Mouse (Mus musculus) right cerebral cortex, postnatal 36 days (tissue): ENCODE data around the gene Pxdc1.

ENCODE experiments used
- DNase-seq, 2 experiments: peaks; one replicate each; pipeline ENCODE4 v3.0.0; 2022; ENCODE audit warnings: low spot score in 2 of 2, mixed read lengths in 1 of 2

Pxdc1 gene

DNA sequence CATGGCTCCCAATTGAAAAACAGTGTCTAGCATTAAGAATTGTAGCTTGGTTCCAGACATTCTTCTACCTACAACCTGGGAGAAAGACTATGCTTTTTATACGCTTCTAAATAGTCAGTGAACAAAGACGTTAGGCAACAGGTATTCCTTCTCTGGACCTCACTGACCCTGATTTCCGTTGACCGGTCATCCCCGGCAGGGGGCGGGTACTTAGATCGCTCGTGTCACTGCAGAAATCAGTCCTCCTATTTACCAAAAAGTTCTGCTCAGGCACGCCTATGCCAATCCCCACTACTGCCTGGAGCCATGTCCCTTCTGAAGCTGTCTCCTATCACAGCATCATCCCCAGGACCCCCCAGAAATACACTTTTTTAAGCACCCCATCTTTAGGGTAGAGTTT, at the start of gene Pxdc1:
Pxdc1 (minus strand) TSS at position 96 of the 400 bp plus-strand sequence.
- DNase-seq, result no peak

DNA sequence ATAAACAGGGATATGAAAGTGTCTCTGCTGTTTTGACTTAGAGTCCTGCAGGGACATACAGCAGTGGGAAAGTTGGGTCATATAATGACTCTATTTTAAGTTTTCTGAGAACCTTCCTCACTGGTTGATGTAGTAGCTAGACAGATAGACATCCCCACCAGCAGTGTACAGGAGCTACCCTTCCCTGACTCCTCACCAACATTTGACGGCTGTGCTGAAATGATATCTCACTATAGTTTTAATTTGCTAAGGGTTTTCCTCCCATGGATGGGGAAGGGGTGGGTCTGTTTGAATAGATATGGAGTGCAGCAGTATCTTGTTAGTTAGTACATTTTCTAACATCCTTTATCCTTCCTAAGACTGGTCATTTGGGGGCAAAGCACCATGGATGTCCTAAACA, 47.3 kb upstream of the Pxdc1 start:
- no peak for DNase-seq

- no peak for DNase-seq
These were observed 46.8 kb upstream of the Pxdc1 start for GRCm38 (mm10) chr13:34700091-34700490.

- DNase-seq, result no peak
These were observed 43.5 kb upstream of the Pxdc1 start for GRCm38 (mm10) chr13:34696734-34697332.

DNA sequence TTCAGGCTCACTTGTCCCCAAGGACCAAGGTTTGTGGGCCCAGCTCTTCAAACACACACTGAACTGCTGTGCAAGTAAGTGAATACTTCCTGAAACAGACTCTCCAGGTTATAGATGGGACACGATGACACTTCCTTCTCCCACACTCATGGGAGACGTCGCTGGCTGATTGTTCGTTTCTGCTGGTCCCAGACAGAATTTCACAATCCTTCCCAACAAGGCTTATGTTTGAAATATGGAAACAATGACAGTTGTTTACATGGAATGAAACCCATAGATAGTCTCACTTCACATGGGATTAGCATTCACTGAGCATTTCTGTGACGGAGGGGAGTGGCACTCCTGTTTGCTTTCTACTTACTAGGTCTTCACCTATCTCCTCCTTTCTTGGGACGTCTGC, 39.8 kb upstream of the Pxdc1 start:
- DNase-seq, result no peak

DNA sequence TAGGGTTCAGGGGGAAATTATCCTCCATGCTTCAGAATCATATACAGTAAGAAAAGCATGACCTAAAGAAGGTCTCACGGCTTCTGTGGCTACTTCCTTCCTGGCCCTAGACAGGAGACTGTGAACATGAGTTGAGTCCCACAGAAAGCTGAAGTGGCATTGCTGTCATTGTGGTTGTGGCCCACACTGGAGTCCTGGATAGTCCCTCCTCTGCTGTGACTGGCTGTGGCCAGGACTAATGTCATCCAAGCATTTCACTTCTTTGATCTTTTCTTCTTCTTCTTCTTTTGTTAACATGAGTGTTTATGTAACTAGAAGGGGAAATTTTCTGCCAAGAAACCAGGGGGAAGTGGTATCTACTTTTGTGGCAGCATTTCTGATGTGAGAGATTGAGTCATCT, 37.8 kb upstream of the Pxdc1 start:
- DNase-seq, result no peak

GRCm38 (mm10) chr13:34685008-34685765, 31.9 kb upstream of the Pxdc1 start:
- no peak for DNase-seq

DNA sequence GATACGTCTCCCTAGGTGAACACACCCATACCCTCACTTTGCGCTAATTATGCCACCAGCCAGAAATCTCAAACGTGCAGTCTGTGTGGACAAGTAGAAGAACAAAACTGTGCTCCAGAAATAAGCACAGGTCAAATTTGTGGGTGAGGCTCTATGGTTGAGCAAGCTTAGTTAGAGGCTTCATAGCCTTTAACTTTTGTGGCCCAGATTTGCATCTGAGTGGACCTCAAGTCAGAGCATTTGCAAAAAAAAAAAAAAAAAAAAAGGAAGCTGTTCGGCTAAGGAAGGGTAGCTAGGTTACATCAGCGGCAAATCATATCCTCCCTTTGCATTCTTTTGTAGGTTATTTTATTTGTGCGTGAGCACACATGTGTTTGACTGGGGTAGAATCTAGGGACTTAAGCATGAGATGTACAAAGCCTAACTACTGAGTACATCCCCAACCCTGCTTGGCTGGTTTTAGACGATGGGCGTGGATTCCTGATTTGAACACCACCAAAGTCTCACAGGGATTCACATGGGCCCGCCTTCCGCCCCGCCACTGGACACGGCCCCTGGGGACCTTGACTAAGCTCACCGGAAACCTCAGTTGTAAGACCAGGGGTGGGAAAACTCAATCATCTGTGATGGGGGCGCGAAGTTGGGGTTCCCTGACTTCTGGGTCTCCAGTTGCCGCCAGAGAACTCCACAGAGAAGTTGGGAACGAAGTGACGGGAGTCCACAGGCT, 30.6 kb upstream of the Pxdc1 start:
- no peak for DNase-seq

DNA sequence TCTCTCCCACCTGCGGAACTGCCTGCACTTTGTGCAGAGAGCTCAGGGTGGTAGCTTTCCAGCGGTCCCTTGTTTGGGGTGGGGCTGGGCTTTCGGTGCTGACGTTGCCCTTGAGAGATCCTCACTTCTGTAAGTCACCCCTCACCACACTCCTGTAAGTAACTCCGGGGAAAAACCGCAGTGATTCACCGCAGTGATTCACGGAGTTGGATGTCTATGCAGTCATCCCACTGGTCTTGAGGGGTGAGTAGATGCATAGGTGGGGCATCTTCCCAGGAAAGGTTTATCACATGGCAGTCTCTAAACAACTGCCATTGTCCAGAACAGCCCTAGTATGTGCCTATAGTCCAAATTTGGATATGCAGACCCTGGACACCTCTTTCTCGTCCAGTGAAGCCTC, 30.0 kb upstream of the Pxdc1 start:
- DNase-seq, result no peak

DNA sequence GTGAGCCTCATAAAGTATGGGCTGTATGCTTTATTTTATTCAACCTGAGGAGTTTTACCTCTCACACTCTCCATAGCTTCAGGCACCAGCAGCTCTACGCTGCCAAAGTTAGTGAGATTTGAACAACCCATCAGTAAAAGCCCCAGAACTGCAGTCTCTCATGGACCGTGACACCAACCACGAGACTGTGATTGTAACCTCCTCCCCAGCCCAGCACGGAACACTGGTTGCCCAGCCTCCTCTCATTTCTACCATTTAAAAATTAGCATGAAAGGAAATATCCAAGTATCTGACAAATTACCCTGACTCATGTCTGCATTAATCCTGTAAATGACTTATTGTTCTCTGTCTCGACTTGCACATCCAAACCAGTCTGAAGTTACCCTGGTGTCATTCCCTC, 23.2 kb upstream of the Pxdc1 start:
- no peak for DNase-seq

DNA sequence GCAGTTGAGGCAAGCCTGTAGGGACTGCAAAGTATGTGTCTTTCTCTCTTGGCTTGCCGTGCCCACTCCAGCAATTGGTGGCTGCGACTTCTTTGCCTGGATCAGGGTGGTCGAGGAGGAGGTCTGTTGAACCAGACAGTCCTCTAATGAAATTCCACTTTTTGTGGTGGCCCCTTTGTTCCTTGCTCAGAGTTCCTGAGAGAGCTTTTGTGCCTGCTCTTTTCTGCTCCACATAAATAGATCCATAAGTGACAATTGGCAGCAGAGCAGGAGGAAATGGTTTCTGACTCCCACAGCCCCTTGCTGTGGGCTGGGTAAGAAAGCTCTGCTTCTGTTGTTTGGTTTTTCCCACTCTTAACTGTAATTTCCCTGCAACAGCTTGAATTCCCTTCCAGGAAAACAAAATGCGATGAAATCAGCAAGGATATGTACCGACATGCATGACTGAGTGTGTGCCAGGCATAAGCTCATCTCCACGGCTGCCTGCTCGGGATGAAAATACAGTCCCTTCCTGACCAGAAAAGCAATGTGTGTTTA, 22.6 kb upstream of the Pxdc1 start:
- DNase-seq, result no peak

DNA sequence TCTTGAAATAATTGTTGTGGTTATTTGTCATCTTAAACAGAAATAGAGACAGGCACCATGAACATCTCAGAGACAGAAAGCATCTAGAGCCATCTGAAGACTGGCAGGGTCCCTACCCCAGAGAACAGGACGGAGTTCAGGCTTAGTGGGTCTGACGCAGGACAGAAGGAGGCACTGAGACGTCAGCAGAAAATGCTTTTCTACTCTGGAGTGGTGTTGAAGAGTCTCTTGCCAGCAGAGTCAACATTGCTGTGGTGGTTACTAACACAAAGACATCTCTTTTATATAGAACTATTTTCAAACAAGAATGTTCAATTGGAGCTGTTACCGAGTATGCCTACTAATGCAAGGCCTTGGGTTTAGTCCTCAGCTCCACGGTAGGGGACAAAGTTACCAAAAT, 20.1 kb upstream of the Pxdc1 start:
- DNase-seq, result no peak

DNA sequence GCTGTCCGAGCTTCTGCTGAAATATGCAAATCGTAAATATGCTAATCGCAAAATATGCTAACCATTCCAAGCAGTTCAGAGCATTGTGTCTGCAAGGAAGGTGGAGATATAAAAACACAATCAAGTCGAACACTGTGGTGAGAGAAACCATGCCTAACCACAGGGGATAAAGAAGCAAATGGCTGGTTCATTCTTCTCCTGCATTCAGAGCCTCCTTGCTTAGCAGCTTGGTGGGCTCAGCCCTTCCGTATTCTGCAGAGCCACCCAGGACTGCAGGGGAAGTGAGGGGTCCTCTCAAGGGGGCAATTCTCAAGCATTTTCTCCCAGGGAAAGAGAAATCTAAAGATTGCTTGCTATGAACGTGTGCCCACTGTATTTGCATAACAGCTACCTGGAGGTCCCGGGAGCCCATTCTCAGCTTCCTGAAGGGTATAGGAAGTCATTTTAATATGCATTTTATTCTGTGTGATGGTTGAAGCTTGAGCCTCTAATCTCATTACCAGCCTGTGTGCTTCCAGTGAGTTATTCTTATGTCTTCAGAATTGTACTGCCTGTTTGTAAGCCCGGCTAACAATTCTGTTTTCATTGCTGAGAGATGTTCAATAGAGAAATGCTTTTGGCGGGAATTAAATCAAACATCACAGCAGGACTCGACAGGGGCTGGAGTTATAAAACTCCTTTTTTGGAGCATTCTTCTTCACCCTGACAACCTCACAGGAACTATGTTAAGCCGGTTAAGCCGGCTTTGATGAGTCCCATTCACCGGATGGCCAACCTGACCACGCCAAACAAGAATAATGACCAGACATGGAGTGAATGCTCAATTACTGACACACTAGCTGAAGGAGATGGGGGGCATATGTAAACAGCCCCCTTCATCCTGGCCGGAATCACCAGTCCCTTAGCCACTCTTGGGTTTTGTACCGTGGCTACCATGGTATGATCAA, 16.9 kb upstream of the Pxdc1 start:
- no peak for DNase-seq

DNA sequence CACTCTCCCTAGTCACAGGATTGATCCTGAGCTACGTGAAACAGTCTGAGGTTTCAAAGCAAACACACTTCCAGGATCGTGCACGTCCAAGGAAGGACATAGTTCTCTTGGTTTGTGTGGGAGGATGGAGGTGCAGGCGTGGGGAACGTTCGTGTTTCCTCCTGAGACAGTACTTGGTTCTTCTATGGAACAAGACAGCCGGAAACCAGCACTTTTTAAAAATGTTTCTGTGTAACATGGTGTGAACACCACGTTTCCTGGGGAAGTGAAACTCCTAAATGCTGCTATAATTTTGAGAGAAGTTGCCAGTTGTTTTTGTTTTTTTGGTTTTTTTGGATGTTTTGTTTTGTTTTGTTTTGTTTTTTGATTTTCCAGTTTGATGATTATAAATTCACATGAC, 13.9 kb upstream of the Pxdc1 start:
- DNase-seq, result no peak

DNA sequence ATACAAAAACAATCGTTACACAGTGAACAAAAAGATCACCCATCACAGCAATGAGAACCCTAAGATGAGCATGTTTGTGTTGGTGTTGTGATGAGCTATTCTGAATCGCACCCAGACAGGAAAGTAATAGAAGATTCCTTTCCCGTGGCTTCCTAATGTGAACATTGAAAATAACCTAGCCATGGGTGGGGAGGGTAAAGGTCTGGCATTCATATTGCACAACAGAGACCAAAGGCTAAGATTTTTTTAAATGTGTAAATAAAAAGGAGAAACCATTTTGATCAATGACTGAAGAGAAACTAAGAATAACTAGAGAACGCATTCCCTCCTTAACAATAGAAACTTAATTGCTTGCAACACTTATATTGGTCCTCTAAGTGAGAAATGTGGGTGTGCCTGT, 11.8 kb upstream of the Pxdc1 start:
- no peak for DNase-seq

DNA sequence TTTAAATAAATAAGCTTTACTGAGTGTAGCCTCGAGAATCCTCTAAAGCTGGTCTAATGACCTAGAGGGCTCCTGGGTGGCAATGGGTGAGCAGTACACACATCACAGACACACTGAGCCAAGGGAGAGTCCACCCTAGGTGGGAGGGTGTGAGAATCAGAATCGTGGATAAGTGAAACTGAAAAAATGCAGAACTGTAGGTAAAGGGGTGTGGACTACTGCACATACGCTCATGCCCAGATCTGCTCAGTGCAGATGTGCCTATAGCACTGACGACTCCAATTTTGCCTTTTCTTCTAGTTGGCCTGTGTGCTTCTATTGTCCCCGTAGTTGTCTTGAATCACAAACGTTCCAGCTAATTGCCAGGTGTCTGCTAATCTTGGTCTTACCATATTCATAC, 10.5 kb upstream of the Pxdc1 start:
- DNase-seq, result no peak

- DNase-seq, result no peak
These were observed 6.2 kb upstream of the Pxdc1 start for GRCm38 (mm10) chr13:34659507-34659906.

GRCm38 (mm10) chr13:34656351-34656750, 3.1 kb upstream of the Pxdc1 start:
- no peak for DNase-seq

DNA sequence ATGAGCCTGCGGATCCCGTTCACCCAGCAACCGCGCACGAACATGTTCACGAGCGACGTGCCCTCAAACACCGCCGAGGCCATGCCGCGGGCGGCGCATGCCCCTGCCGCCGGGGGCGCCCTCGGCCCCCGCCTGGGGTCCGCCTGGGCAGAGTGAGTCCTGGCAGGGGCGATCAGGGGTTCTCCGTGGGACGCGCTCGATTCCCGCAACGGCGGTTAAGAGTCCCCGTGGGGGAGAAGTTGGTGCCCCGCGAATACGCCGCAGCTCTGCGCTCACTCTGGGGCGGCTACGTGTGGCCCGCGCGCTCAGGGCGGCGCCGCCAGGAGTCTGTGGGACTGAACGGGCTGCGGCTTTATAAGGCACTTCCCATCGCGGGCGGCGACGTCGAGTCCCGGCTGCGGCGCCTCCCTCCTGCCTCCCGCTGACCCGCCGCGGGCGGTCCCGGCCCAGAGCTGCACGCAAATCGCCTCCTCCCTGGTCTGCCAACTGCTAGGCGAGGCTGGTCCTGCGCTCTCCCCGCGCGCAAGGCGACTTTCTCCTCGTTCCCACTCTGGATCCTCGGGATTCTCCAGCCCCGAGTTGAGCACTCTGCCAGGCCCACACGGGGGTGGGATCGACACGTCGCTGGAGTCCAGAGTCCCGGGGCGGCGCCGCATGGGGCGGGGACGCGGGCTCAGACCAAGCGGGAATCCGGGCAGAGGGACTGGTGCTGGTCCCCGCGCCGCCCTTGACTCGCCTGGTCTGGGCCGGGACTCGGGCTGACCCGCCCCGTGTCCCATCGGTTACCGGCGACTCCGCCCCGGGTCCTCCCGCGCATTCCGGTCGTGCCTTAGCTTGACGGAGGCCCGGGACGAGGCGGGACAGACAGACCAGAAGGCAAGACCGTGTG, 689 bp downstream of the Pxdc1 start:
- no peak for DNase-seq

- DNase-seq, result no peak
These were observed 1.3 kb downstream of the Pxdc1 start for GRCm38 (mm10) chr13:34652016-34652352.
